Mouse (Mus musculus): ENCODE data around the gene Shroom3. TPM values are rescaled to one million over a fixed set of nuclear protein-coding genes. Genes with fewer than 3 reads are reported as not detected.

Shroom3 gene
- polyA plus RNA-seq, 1 experiment, result 0.57 TPM

DNA sequence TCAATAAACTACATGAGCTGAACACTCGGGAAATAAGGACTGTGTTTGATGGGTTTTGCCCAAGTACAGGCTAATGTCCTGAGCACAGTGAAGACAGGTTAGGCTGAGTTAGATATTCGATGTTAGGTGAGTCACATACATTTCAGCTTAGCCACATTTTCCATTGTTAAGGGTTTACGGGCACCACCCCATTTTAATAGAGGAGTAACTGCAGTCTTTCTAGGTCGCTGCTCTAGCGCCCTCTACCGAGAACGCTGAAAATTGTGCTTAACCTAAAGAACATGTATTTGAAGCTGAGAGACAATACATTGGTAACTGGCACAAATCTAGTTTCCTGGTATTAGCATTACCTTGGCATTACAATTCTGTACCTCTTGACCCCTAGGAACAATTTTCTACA lies 287.2 kb downstream of the Shroom3 start:
- TF ChIP-seq USF1 (IDR thresholded peaks at IDR 0.05; ENCODE audit: low read depth) (no peak), CTCF (IDR thresholded peaks at IDR 0.05; ENCODE audit: control insufficient read depth, insufficient read depth, insufficient read length) (no peak), MYOD1 (IDR thresholded peaks at IDR 0.05; ENCODE audit: control insufficient read depth, insufficient read length, low read depth) (no peak), CEBPB (IDR thresholded peaks at IDR 0.05; ENCODE audit: low read depth) (no peak), MAX (IDR thresholded peaks at IDR 0.05) (no peak), MYOG (IDR thresholded peaks at IDR 0.05; ENCODE audit: control insufficient read depth, extremely low read depth, insufficient read length) (no peak), FOSL1 (IDR thresholded peaks at IDR 0.05; ENCODE audit: insufficient read depth, low read length, poor library complexity, severe bottlenecking) (no peak)
- H3K79me3 ChIP-seq (ENCODE audit: low read depth), result no peaks in the 10 kb centered on the region

DNA sequence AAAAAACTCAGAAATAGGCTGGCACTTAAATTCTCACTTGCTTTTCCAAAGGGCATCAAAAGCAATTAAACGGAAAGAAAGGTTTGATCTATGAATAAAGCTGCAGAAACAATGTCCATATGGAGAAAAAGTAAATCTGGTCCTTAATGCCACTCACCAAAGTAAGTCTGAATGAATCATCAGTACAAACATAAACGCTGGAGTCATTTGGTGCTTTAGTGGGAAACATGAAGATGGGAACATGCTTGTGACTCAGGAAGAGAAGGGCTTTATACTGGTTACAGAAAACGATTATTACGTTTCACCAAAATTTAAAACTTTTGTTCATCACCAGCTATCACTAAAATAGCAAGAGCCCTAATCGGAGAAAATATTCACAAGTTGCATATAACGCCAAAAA lies 297.2 kb downstream of the Shroom3 start:
- Histone ChIP-seq H3K4me3 (ENCODE audit: insufficient read depth, poor library complexity, severe bottlenecking) (no peak overlapping the region), H3ac (ENCODE audit: control insufficient read depth, insufficient read length, low read depth) (no peak overlapping the region), H3K36me3 (ENCODE audit: control insufficient read depth, insufficient read depth) (no peaks in the 10 kb centered on the region), H3K27me3 (ENCODE audit: control insufficient read depth, insufficient read depth, insufficient read length) (no peaks in the 10 kb centered on the region), H3K79me3 (ENCODE audit: low read depth) (no peaks in the 10 kb centered on the region), H3K79me2 (ENCODE audit: control insufficient read depth, insufficient read depth) (no peaks in the 10 kb centered on the region)
- TF ChIP-seq CTCF (IDR thresholded peaks at IDR 0.05; ENCODE audit: control insufficient read depth, insufficient read depth, insufficient read length) (no peak), MAX (IDR thresholded peaks at IDR 0.05) (no peak), MYOD1 (IDR thresholded peaks at IDR 0.05; ENCODE audit: control insufficient read depth, insufficient read length, low read depth) (no peak), USF1 (IDR thresholded peaks at IDR 0.05; ENCODE audit: low read depth) (no peak), MYOG (IDR thresholded peaks at IDR 0.05; ENCODE audit: control insufficient read depth, extremely low read depth, insufficient read length) (no peak), CEBPB (IDR thresholded peaks at IDR 0.05; ENCODE audit: low read depth) (no peak)

More for the DNA sequence above, 287.2 kb downstream of the Shroom3 start:
- Histone ChIP-seq H3K4me3 (ENCODE audit: insufficient read depth, poor library complexity, severe bottlenecking) (no peak overlapping the region), H3K36me3 (ENCODE audit: control insufficient read depth, insufficient read depth) (no peaks in the 10 kb centered on the region), H3ac (ENCODE audit: control insufficient read depth, insufficient read length, low read depth) (no peak overlapping the region), H3K79me2 (ENCODE audit: control insufficient read depth, insufficient read depth) (no peaks in the 10 kb centered on the region), H3K27me3 (ENCODE audit: control insufficient read depth, insufficient read depth, insufficient read length) (no peaks in the 10 kb centered on the region)

DNA sequence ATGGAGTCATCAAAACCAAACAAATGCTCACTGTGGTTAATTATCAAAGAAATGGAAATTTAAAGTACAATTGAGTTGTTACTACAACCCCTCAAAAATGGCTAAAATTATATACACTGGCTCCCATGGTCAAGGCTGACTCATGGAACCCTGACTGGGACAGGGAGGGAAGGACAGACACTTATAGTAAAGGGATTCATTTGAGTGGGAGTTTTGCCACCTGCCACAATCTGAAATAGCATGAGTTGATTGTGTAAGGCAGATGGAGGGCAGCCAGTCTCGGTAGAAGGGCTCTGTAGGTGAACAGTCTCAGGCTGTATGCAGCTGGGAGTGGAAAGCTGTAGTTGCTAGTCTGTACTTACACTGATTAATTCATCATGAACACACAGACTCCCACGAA lies 297.6 kb downstream of the Shroom3 start:
- H3K36me3 ChIP-seq (ENCODE audit: control insufficient read depth, insufficient read depth), result no peaks in the 10 kb centered on the region

DNA sequence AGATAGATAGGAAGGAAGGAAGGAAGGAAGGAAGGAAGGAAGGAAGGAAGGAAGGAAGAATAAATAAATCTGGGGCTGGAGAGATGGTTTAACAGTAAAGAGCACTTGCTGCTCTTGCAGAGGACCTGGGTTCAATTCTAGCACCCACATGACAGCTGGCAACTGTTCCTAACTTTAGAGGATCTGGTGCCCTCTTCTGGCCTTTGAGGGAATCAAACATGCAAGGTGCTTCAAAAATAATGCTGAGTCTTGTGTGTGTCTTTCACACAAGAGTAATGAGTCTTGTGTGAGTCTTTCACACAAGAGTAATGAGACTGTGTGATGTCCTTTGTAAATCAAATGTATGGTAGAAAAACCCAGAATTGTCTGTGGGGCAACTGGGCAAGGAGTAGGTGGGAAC lies 299.4 kb downstream of the Shroom3 start:
- Histone ChIP-seq H3K27me3 (ENCODE audit: control insufficient read depth, insufficient read depth, insufficient read length) (no peaks in the 10 kb centered on the region), H3K36me3 (ENCODE audit: control insufficient read depth, insufficient read depth) (no peaks in the 10 kb centered on the region), H3ac (ENCODE audit: control insufficient read depth, insufficient read length, low read depth) (no peak overlapping the region), H3K79me3 (ENCODE audit: low read depth) (no peaks in the 10 kb centered on the region), H3K4me3 (ENCODE audit: insufficient read depth, poor library complexity, severe bottlenecking) (no peak overlapping the region), H3K79me2 (ENCODE audit: control insufficient read depth, insufficient read depth) (no peaks in the 10 kb centered on the region)
- TF ChIP-seq MAX (IDR thresholded peaks at IDR 0.05) (no peak), MYOD1 (IDR thresholded peaks at IDR 0.05; ENCODE audit: control insufficient read depth, insufficient read length, low read depth) (no peak), USF1 (IDR thresholded peaks at IDR 0.05; ENCODE audit: low read depth) (no peak), FOSL1 (IDR thresholded peaks at IDR 0.05; ENCODE audit: insufficient read depth, low read length, poor library complexity, severe bottlenecking) (no peak), MYOG (IDR thresholded peaks at IDR 0.05; ENCODE audit: control insufficient read depth, extremely low read depth, insufficient read length) (no peak), CEBPB (IDR thresholded peaks at IDR 0.05; ENCODE audit: low read depth) (no peak), CTCF (IDR thresholded peaks at IDR 0.05; ENCODE audit: control insufficient read depth, insufficient read depth, insufficient read length) (no peak)

More for the DNA sequence above, 297.6 kb downstream of the Shroom3 start:
- Histone ChIP-seq H3K79me2 (ENCODE audit: control insufficient read depth, insufficient read depth) (no peaks in the 10 kb centered on the region), H3ac (ENCODE audit: control insufficient read depth, insufficient read length, low read depth) (no peak overlapping the region), H3K27me3 (ENCODE audit: control insufficient read depth, insufficient read depth, insufficient read length) (no peaks in the 10 kb centered on the region), H3K79me3 (ENCODE audit: low read depth) (no peaks in the 10 kb centered on the region), H3K4me3 (ENCODE audit: insufficient read depth, poor library complexity, severe bottlenecking) (no peak overlapping the region)
- TF ChIP-seq MAX (IDR thresholded peaks at IDR 0.05) (no peak), CEBPB (IDR thresholded peaks at IDR 0.05; ENCODE audit: low read depth) (no peak), MYOG (IDR thresholded peaks at IDR 0.05; ENCODE audit: control insufficient read depth, extremely low read depth, insufficient read length) (no peak), CTCF (IDR thresholded peaks at IDR 0.05; ENCODE audit: control insufficient read depth, insufficient read depth, insufficient read length) (no peak), MYOD1 (IDR thresholded peaks at IDR 0.05; ENCODE audit: control insufficient read depth, insufficient read length, low read depth) (no peak), FOSL1 (IDR thresholded peaks at IDR 0.05; ENCODE audit: insufficient read depth, low read length, poor library complexity, severe bottlenecking) (no peak), USF1 (IDR thresholded peaks at IDR 0.05; ENCODE audit: low read depth) (no peak)

DNA sequence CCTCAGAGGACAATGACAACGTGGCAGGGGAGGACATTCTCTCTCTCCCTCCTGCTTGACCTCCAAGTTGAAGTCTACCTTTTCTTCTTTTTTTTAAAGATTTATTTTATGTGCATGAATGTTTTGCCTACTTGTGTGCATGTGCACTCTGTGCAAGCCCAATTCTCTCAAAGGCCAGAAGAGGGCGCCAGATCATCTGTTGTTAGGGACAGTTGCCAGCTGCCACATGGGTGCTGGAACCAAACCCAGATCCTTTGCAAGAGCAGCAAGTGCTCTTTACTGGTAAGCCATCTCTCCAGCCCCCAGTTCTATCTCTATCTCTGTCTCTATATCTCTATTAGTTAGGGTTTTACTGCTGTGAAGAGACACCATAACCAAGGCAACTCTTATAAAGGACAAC lies 300.7 kb downstream of the Shroom3 start:
- Histone ChIP-seq H3ac (ENCODE audit: control insufficient read depth, insufficient read length, low read depth) (no peak overlapping the region), H3K27me3 (ENCODE audit: control insufficient read depth, insufficient read depth, insufficient read length) (no peaks in the 10 kb centered on the region), H3K79me2 (ENCODE audit: control insufficient read depth, insufficient read depth) (no peaks in the 10 kb centered on the region), H3K36me3 (ENCODE audit: control insufficient read depth, insufficient read depth) (no peaks in the 10 kb centered on the region), H3K79me3 (ENCODE audit: low read depth) (no peaks in the 10 kb centered on the region), H3K4me3 (ENCODE audit: insufficient read depth, poor library complexity, severe bottlenecking) (no peak overlapping the region)
- TF ChIP-seq CTCF (IDR thresholded peaks at IDR 0.05; ENCODE audit: control insufficient read depth, insufficient read depth, insufficient read length), result no peak
- no peak for TF ChIP-seq MYOG (IDR thresholded peaks at IDR 0.05; ENCODE audit: control insufficient read depth, extremely low read depth, insufficient read length)

DNA sequence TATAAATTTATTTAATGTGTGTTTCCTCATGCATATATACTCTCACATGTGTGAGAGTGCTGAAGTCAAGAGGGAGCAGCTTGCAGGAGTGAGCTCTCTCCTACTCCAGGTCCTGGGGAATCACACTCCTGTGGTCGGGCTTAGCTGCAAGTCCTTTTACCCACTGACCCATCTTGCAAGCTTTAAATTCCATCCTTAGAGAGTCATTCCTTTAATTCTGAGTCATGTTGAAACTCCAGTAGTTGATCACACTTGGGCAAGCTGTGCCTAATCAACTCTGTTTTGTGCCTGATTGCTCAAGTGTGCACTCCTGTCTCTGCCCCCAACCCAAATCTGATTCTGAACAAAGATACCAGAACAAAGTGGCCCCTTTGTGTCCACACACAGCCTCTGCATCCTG lies 301.5 kb downstream of the Shroom3 start:
- peak; percentile 42 for TF ChIP-seq FOSL1 (IDR thresholded peaks at IDR 0.05; ENCODE audit: insufficient read depth, low read length, poor library complexity, severe bottlenecking)
- no peak for TF ChIP-seq CTCF (IDR thresholded peaks at IDR 0.05; ENCODE audit: control insufficient read depth, insufficient read depth, insufficient read length)
- TF ChIP-seq MAX (IDR thresholded peaks at IDR 0.05), result no peak
- TF ChIP-seq MYOD1 (IDR thresholded peaks at IDR 0.05; ENCODE audit: control insufficient read depth, insufficient read length, low read depth), result no peak
- TF ChIP-seq CEBPB (IDR thresholded peaks at IDR 0.05; ENCODE audit: low read depth), result peak; percentile 70
- no peaks in the 10 kb centered on the region for H3K79me3 ChIP-seq (ENCODE audit: low read depth)

More for the DNA sequence above, 301.5 kb downstream of the Shroom3 start:
- H3K79me2 ChIP-seq (ENCODE audit: control insufficient read depth, insufficient read depth), result no peaks in the 10 kb centered on the region
- no peak overlapping the region for H3K4me3 ChIP-seq (ENCODE audit: insufficient read depth, poor library complexity, severe bottlenecking)
- no peaks in the 10 kb centered on the region for H3K27me3 ChIP-seq (ENCODE audit: control insufficient read depth, insufficient read depth, insufficient read length)
- H3ac ChIP-seq (ENCODE audit: control insufficient read depth, insufficient read length, low read depth), result no peak overlapping the region
- H3K36me3 ChIP-seq (ENCODE audit: control insufficient read depth, insufficient read depth), result no peaks in the 10 kb centered on the region
